Mouse (Mus musculus) bone marrow, adult 2 months (tissue): ENCODE measurements around the gene Ciz1.

Experiments
- CTCF ChIP-seq: fragments of 200-500 bp; IDR thresholded peaks from 2 replicates; pipeline ENCODE4 v1.5.1; 2011; ENCODE audit warnings: low read length, control low read depth; ENCODE audit not compliant: control insufficient read depth, insufficient read depth
- POLR2A ChIP-seq: fragments of 200-500 bp; IDR thresholded peaks from 2 replicates; pipeline ENCODE4 v1.6.1; 2011; ENCODE audit warnings: low read depth, mild to moderate bottlenecking, control low read depth, low read length, borderline replicate concordance; ENCODE audit not compliant: control insufficient read depth

GRCm38 (mm10) chr2:32349625-32350255, 2.4 kb upstream of the Ciz1 start:
- TF ChIP-seq CTCF = no peak
- no peak for TF ChIP-seq POLR2A
